Mouse (Mus musculus): ENCODE measurements around the gene Dixdc1.

DNA sequence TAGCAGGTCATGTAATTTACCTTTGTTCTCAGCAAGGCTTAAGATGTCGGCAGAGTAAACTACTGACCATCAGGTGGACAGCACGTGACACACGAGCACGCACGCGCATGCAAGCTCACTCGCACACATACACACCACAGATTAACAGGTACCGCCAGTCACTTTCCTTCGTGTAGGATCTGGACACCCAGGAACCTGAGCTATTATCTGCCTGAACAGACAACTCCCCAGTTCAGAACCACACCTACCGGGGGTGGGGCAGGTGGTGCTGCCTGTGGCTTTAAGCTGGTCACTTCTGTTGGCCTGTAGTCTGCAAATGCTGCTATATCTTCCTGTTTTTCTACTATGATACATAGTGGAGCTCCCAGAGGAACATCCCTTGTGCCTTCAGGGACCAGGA, 88.8 kb downstream of the Dixdc1 start:
- TF ChIP-seq POLR2A (IDR thresholded peaks at IDR 0.05; ENCODE audit: borderline replicate concordance, control insufficient read depth, low read depth, low read length), result no peak
- TF ChIP-seq CTCF (IDR thresholded peaks at IDR 0.05; ENCODE audit: control insufficient read depth, insufficient read depth, low read length), result no peak
